Mouse (Mus musculus): ENCODE data around the gene Gm17571. TPM values are rescaled to one million over a fixed set of nuclear protein-coding genes. Genes with fewer than 3 reads are reported as not detected.

Gene Gm17571
- polyA plus RNA-seq, 1 experiment from 2014 or later: not detected

GRCm38 (mm10) chr9:13429477-13430125 lies 17.0 kb downstream of the Gm17571 start:
- 36% methylated on average over 2 of the region's 2 CpGs for WGBS

DNA sequence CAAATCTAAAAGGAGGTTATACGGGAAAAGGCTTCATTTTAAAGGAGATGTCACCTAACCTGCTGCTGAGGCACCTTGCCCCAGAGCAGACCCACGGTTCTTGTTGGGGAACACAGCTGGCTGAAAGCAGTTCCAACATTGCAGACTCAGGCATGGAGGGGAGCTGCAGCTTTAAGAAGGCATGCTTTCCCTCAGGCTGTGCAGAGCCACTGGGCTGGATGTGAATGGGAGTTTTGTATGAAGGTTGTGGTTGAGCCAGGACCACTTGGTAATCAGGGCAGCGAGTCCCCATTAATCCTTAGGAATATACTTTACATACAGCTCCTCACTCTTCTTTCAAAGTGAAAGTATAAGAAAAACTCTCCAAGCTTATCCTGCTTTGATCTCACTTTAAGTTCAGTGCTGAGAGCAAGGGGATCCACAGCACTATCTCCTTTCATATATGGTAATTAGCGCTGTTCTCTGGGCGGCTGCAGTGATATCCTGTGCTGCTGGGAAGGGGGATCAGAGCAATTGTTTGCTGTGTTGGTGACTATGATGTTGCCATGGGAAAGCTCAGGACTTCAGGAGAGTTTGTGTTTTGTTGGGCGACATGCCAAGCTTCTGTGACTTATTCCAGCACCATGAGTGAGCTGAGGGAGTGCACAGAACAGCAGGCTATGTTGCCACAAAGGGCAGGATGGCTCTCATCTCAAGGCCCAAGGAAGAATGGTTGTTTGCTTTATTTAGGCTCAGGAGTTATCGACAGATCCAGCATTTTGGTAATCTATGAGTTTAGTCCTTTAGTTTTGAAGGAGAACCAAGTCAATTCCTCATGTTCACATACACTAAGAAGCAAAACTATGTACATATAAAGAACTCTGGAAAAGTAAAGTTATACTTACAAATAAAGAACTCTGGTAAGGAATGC lies 21.3 kb downstream of the Gm17571 start:
- H3K36me3 ChIP-seq: no peaks in the 10 kb centered on the region
- H3K4me2 ChIP-seq: peak overlapping the region; percentile 50
- H3K9ac ChIP-seq: peak overlapping the region; percentile 40; the same call in 1 of the 2 replicates
- peak overlapping the region; percentile 90 for H3K27ac ChIP-seq (ENCODE audit: poor library complexity, severe bottlenecking)
- WGBS: 21% methylated on average over 7 of the region's 7 CpGs
- peaks cover 47% of the 10 kb centered on the region for H3K4me1 ChIP-seq (replicated peaks)
- ATAC-seq (ENCODE audit: insufficient number of reproducible peaks, low FRiP score): peak; percentile 87
- no peaks in the 10 kb centered on the region for H3K27me3 ChIP-seq (replicated peaks)
- H3K9me3 ChIP-seq (replicated peaks): no peaks in the 10 kb centered on the region
- peak overlapping the region; percentile 16; the same call in 1 of the 2 replicates for H3K4me3 ChIP-seq

More at GRCm38 (mm10) chr9:13429477-13430125, 17.0 kb downstream of the Gm17571 start:
- no peak overlapping the region for H3K4me3 ChIP-seq
- H3K9ac ChIP-seq: no peak overlapping the region
- H3K9me3 ChIP-seq (replicated peaks): no peaks in the 10 kb centered on the region
- no peaks in the 10 kb centered on the region for H3K27me3 ChIP-seq (replicated peaks)
- ATAC-seq (ENCODE audit: insufficient number of reproducible peaks, low FRiP score): no peak
- peaks cover 69% of the 10 kb centered on the region for H3K4me1 ChIP-seq (replicated peaks)
- H3K36me3 ChIP-seq: no peaks in the 10 kb centered on the region
- no peak overlapping the region for H3K4me2 ChIP-seq
- peak overlapping the region; percentile 52; the same call in 1 of the 2 replicates for H3K27ac ChIP-seq (ENCODE audit: poor library complexity, severe bottlenecking)

DNA sequence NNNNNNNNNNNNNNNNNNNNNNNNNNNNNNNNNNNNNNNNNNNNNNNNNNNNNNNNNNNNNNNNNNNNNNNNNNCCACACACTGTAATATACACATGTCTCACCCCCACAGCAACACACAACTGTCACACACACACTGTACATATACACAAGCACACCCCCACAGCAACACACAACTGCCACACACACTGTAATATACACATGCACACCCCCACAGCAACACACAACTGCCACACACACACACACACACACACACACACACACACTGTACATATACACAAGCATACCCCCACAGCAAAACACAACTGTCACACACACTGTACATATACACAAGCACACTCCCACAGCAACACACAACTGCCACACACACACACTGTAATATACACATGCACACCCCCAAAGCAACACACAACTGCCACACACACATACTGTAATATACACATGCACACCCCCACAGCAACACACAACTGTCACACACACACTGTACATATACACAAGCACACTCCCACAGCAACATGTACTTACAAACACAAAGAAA lies 32.3 kb downstream of the Gm17571 start:
- Histone ChIP-seq H3K4me1 (replicated peaks) (no peaks in the 10 kb centered on the region), H3K4me3 (no peak overlapping the region), H3K27me3 (replicated peaks) (no peaks in the 10 kb centered on the region), H3K9ac (no peak overlapping the region), H3K27ac (ENCODE audit: poor library complexity, severe bottlenecking) (no peak overlapping the region), H3K36me3 (peaks cover 7% of the 10 kb centered on the region), H3K4me2 (no peak overlapping the region), H3K9me3 (replicated peaks) (no peaks in the 10 kb centered on the region)
- ATAC-seq (ENCODE audit: insufficient number of reproducible peaks, low FRiP score): no peak

Other genes starting within 250 kb of the Gm17571 start
- 9.5 and 10.2 TPM in 2 replicates for gene Jrkl, start 200.9 kb downstream of the Gm17571 start, polyA plus RNA-seq (2016; fragmentation: Nextera tagmentation; extraction: Ambion mirVana)
- gene Ccdc82, start 199.8 kb downstream of the Gm17571 start, polyA plus RNA-seq (2016; fragmentation: Nextera tagmentation; extraction: Ambion mirVana): 8.5 and 9.5 TPM in 2 replicates
- gene Maml2, start 148.8 kb downstream of the Gm17571 start, polyA plus RNA-seq (2016; fragmentation: Nextera tagmentation; extraction: Ambion mirVana): 11.6 and 12.3 TPM in 2 replicates